Mouse (Mus musculus): ENCODE results near the gene Dbndd1. TPM values are rescaled to one million over a fixed set of nuclear protein-coding genes. Genes with fewer than 3 reads are reported as not detected.

Gene Dbndd1
- total and polyA plus RNA-seq, 3 experiments = 0.55 to 2.1 TPM; not detected in 1

DNA sequence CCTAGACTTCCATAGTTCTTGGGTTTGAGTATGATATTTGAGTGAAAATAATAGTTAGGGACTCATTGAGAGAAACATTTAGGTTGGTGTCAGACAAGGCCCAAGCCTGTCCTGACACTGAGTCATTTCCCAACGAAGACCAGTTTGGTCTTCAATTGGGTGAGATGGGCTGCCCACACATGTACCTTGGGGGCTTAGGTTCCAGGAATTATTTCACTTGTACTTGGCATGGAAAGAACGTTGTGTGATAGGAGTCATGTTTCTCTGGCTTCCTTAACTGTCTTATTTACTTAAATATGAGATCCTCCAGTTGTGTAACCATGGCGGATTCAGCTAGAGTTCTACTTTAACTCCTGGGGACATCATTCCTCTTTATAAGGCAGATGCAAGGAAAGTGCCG, 51.6 kb downstream of the Dbndd1 start:
- Histone ChIP-seq H3K9ac (ENCODE audit: insufficient read depth, low read depth) (no peak overlapping the region), H3K4me1 (ENCODE audit: control insufficient read depth in 1 of 2, insufficient read depth in 2 of 2) (peaks cover 2 to 5% of the 10 kb centered on the region in 2 experiments; a peak in 3 of 4 replicates), H3K9me3 (replicated peaks; ENCODE audit: low read length) (peaks cover 5% of the 10 kb centered on the region), H3K4me3 (replicated peaks in 1 of 3; ENCODE audit: low read depth in 2 of 3, low read length in 2 of 3, poor library complexity in 1 of 3) (no peak overlapping the region), H3K4me2 (ENCODE audit: insufficient read depth, low read depth, poor library complexity, severe bottlenecking) (no peak overlapping the region), H3K27ac (ENCODE audit: insufficient read depth, low read depth) (no peak overlapping the region), H3K36me3 (replicated peaks in 1 of 2; ENCODE audit: control insufficient read depth in 1 of 2, insufficient read depth in 1 of 2, low read length in 1 of 2) (peaks cover 16 to 47% of the 10 kb centered on the region in 2 experiments), H3K27me3 (replicated peaks) (no peaks in the 10 kb centered on the region), H3K79me2 (replicated peaks; ENCODE audit: control insufficient read depth, extremely low read depth, insufficient read depth, poor library complexity, severe bottlenecking) (no peaks in the 10 kb centered on the region)
- no peak for TF ChIP-seq CHD1 (IDR thresholded peaks at IDR 0.05; ENCODE audit: low read depth, low read length)
- TF ChIP-seq NELFE (IDR thresholded peaks at IDR 0.05; ENCODE audit: low read depth, low read length) = no peak
- TF ChIP-seq ZKSCAN1 (IDR thresholded peaks at IDR 0.05; ENCODE audit: borderline replicate concordance, low read depth, low read length) = no peak
- TF ChIP-seq MAZ (IDR thresholded peaks at IDR 0.05; ENCODE audit: low read depth, low read length) = no peak
- TF ChIP-seq RAD21 (IDR thresholded peaks at IDR 0.05; ENCODE audit: low read depth, low read length) = no peak
- no peak for TF ChIP-seq SMC3 (IDR thresholded peaks at IDR 0.05; ENCODE audit: low read depth, low read length)
- no peak for TF ChIP-seq CTCF (conservative IDR thresholded peaks at IDR 0.05 in 1 of 2, IDR thresholded peaks at IDR 0.05 in 1 of 2; ENCODE audit: low read depth in 2 of 2, low read length in 2 of 2)
- no peak for TF ChIP-seq TCF12 (IDR thresholded peaks at IDR 0.05; ENCODE audit: low read depth, low read length)
- no peak for TF ChIP-seq ELF1 (IDR thresholded peaks at IDR 0.05; ENCODE audit: low read depth, low read length)
- TF ChIP-seq HCFC1 (IDR thresholded peaks at IDR 0.05; ENCODE audit: low read depth, low read length) = no peak
- no peak for TF ChIP-seq IRF4 (IDR thresholded peaks at IDR 0.05; ENCODE audit: low read depth, low read length)
- TF ChIP-seq MYC (IDR thresholded peaks at IDR 0.05; ENCODE audit: low read depth, low read length) = no peak
- no peak for TF ChIP-seq PAX5 (IDR thresholded peaks at IDR 0.05; ENCODE audit: low read length)
- TF ChIP-seq BHLHE40 (IDR thresholded peaks at IDR 0.05; ENCODE audit: low read depth, low read length) = no peak
- no peak for TF ChIP-seq ZNF384 (IDR thresholded peaks at IDR 0.05; ENCODE audit: low read depth, low read length)
- no peak for TF ChIP-seq SIN3A (IDR thresholded peaks at IDR 0.05; ENCODE audit: low read length)
- no peak for TF ChIP-seq MEF2A (IDR thresholded peaks at IDR 0.05; ENCODE audit: borderline replicate concordance, low read depth, low read length)
- TF ChIP-seq EP300 (IDR thresholded peaks at IDR 0.05; ENCODE audit: low read length) = no peak
- no peak for TF ChIP-seq NRF1 (IDR thresholded peaks at IDR 0.05; ENCODE audit: low read depth, low read length)
- dilution Hi-C loops (cut with MboI; ENCODE audit: extremely low pct_ligation_motif_present, extremely low pct_unique_long_range_greater_than_20kb, low sequenced_read_pairs) (no loop called here), in situ Hi-C loops (cut with MboI; ENCODE audit: low pct_ligation_motif_present, low pct_unique_long_range_greater_than_20kb, low sequenced_read_pairs) (no loop called here)
- DNase-seq (ENCODE audit: extremely low read depth) = no peak

Other genes with a start within 250 kb of the Dbndd1 start
- gene Fanca, start 196.9 kb downstream of the Dbndd1 start, total RNA-seq (2012; rRNA removed) = 39.2 and 50.7 TPM in 2 replicates
- gene Fanca, start 196.9 kb downstream of the Dbndd1 start, total RNA-seq (2014; rRNA removed) = 21.9 and 26.7 TPM in 2 replicates
- 57.8 and 60.6 TPM in 2 replicates for gene Fanca, start 196.9 kb downstream of the Dbndd1 start, polyA plus RNA-seq (2012; ENCODE audit: insufficient read length, low read depth)
- 2.3 and 2.9 TPM in 2 replicates for gene Spire2, start 182.8 kb downstream of the Dbndd1 start, total RNA-seq (2012; rRNA removed)
- 0.96 and 1.1 TPM in 2 replicates for gene Spire2, start 182.8 kb downstream of the Dbndd1 start, total RNA-seq (2014; rRNA removed)
- 2.3 and 2.6 TPM in 2 replicates for gene Spire2, start 182.8 kb downstream of the Dbndd1 start, polyA plus RNA-seq (2012; ENCODE audit: insufficient read length, low read depth)
- 142 and 168 TPM in 2 replicates for gene Tcf25, start 141.7 kb downstream of the Dbndd1 start, total RNA-seq (2012; rRNA removed)
- 204 and 207 TPM in 2 replicates for gene Tcf25, start 141.7 kb downstream of the Dbndd1 start, total RNA-seq (2014; rRNA removed)
- 393 and 396 TPM in 2 replicates for gene Tcf25, start 141.7 kb downstream of the Dbndd1 start, polyA plus RNA-seq (2012; ENCODE audit: insufficient read length, low read depth)
- 0.04 TPM in 1 of 2 replicates, not detected in the other for gene Mc1r, start 108.4 kb downstream of the Dbndd1 start, total RNA-seq (2012; rRNA removed)
- not detected in 2 replicates for gene Mc1r, start 108.4 kb downstream of the Dbndd1 start, total RNA-seq (2014; rRNA removed)
- gene Mc1r, start 108.4 kb downstream of the Dbndd1 start, polyA plus RNA-seq (2012; ENCODE audit: insufficient read length, low read depth) = 0.07 TPM in 1 of 2 replicates, not detected in the other
- 1.8 and 3.1 TPM in 2 replicates for gene Tubb3, start 104.0 kb downstream of the Dbndd1 start, total RNA-seq (2012; rRNA removed)
- gene Tubb3, start 104.0 kb downstream of the Dbndd1 start, total RNA-seq (2014; rRNA removed) = 1.3 and 2.2 TPM in 2 replicates
- gene Tubb3, start 104.0 kb downstream of the Dbndd1 start, polyA plus RNA-seq (2012; ENCODE audit: insufficient read length, low read depth) = 1.8 and 2.6 TPM in 2 replicates
- gene Def8, start 91.9 kb downstream of the Dbndd1 start, total RNA-seq (2012; rRNA removed) = 19.9 and 20.9 TPM in 2 replicates
- 16.8 and 17.9 TPM in 2 replicates for gene Def8, start 91.9 kb downstream of the Dbndd1 start, total RNA-seq (2014; rRNA removed)
- gene Def8, start 91.9 kb downstream of the Dbndd1 start, polyA plus RNA-seq (2012; ENCODE audit: insufficient read length, low read depth) = 22.4 and 23.3 TPM in 2 replicates
- gene Afg3l1, start 37.6 kb downstream of the Dbndd1 start, total RNA-seq (2012; rRNA removed) = 36.0 and 36.2 TPM in 2 replicates
- 16.4 and 20.3 TPM in 2 replicates for gene Afg3l1, start 37.6 kb downstream of the Dbndd1 start, total RNA-seq (2014; rRNA removed)
- 47.6 and 48.0 TPM in 2 replicates for gene Afg3l1, start 37.6 kb downstream of the Dbndd1 start, polyA plus RNA-seq (2012; ENCODE audit: insufficient read length, low read depth)
- 15.2 and 18.5 TPM in 2 replicates for gene Gas8, start 3.4 kb upstream of the Dbndd1 start, total RNA-seq (2012; rRNA removed)
- 6.0 and 8.3 TPM in 2 replicates for gene Gas8, start 3.4 kb upstream of the Dbndd1 start, total RNA-seq (2014; rRNA removed)
- 22.0 and 28.7 TPM in 2 replicates for gene Gas8, start 3.4 kb upstream of the Dbndd1 start, polyA plus RNA-seq (2012; ENCODE audit: insufficient read length, low read depth)
- gene Rhou, start 138.5 kb upstream of the Dbndd1 start, total RNA-seq (2012; rRNA removed) = 0.08 TPM in 1 of 2 replicates, not detected in the other
- not detected in 2 replicates for gene Rhou, start 138.5 kb upstream of the Dbndd1 start, total RNA-seq (2014; rRNA removed)
- gene Rhou, start 138.5 kb upstream of the Dbndd1 start, polyA plus RNA-seq (2012; ENCODE audit: insufficient read length, low read depth) = 0.16 TPM in 1 of 2 replicates, not detected in the other